Mouse (Mus musculus): Measurements from ENCODE around the gene Gm5934. TPM values are rescaled to one million over a fixed set of nuclear protein-coding genes. Genes with fewer than 3 reads are reported as not detected.
"Not testable (repeated sequence)": the region's sequence is repeated elsewhere in the genome, so short reads cannot be mapped to it uniquely, and the experiment has no call there.

Gm5934 gene
- polyA plus RNA-seq (2016; fragmentation: Nextera tagmentation; extraction: Ambion mirVana): not detected in 2 replicates

- ATAC-seq (ENCODE audit: low FRiP score); H3K36me3 ChIP-seq; H3K9me3 ChIP-seq (replicated peaks); H3K4me3 ChIP-seq; H3K4me1 ChIP-seq; H3K4me2 ChIP-seq (replicated peaks); H3K27ac ChIP-seq; H3K9ac ChIP-seq; H3K27me3 ChIP-seq: not testable (repeated sequence)
- WGBS: 81% methylated on average over 5 of the region's 5 CpGs
These were observed at the start of gene Gm5934 for GRCm38 (mm10) chrX:24500660-24501059. Gene Gm5934 (minus strand): TSS chrX:24500760.

Other genes starting within 250 kb of the Gm5934 start
- not detected in 2 replicates for gene Gm4297, start 74.1 kb upstream of the Gm5934 start, polyA plus RNA-seq (2016; fragmentation: Nextera tagmentation; extraction: Ambion mirVana)

Measured in hindbrain, embryonic 12.5 days (tissue).